Mouse (Mus musculus): ENCODE measurements around the gene Cd300lg.

- TF ChIP-seq POLR2A (IDR thresholded peaks at IDR 0.05; ENCODE audit: insufficient read depth, low read depth, low read length): no peak
- TF ChIP-seq CTCF (IDR thresholded peaks at IDR 0.05): no peak
Measured at GRCm38 (mm10) chr11:102008954-102009637, 32.2 kb upstream of the Cd300lg start.

Data from heart, adult 2 months (tissue).